In genomic region chr2:46394161-46394560, GRCm38 (mm10) we compare ENCODE assay signal across 22 mouse cellular contexts.
DNase-seq lines count a peak whose midpoint lies in the region; TF ChIP-seq lines count a peak whose summit lies in the region.
"Had no signal": no experiment of that assay in that cellular context is flagged by ENCODE, and none has a peak within 500 bp of the region (broad histone marks: within the 10 kb centered on the region; RNA-seq: fewer than 3 reads in every experiment).

No protein-coding gene starts in this region.

- no peak for TF ChIP-seq CTCF in left cerebral cortex, adult 2 months (IDR thresholded peaks at IDR 0.05)

- H3K4me3 ChIP-seq in left cerebral cortex, adult 2 months = no peak overlapping the region
- H3K4me3 ChIP-seq: heart, embryonic 15.5 days; myocyte had no signal

- DNase-seq in cerebellum, postnatal 25 days = peak; percentile 16 to 55
- no peak for DNase-seq in cerebellum, adult 9-10 months
- peak; percentile 27 for DNase-seq in left cerebral cortex, postnatal 4 days
- no peak for DNase-seq in left cerebral cortex, adult 2 months (ENCODE audit: extremely low spot score in 1 of 2, low spot score in 2 of 2)
- peak; percentile 6 for DNase-seq in fibroblast of lung, adult 2 months (ENCODE audit: low read depth)
- peak; percentile 51 to 53 for DNase-seq in layer of hippocampus, postnatal 36 days
- no peak for DNase-seq in frontal cortex, postnatal 10 days (ENCODE audit: low spot score in 2 of 2)
- no peak for DNase-seq in testis, postnatal 10 days (ENCODE audit: low spot score)
- DNase-seq: adrenal gland, postnatal 10 days; B cell, adult 2 months; cerebellum, adult 8-10 months; embryo, embryonic 11 days; gastrocnemius, postnatal 25 days; kidney, adult 18-20 months; liver; lung, postnatal 10 days; midbrain, embryonic 14.5 days; right cerebral cortex, postnatal 25 days; thymus, postnatal 14 days had no signal

- no peak overlapping the region for H3K27ac ChIP-seq in left cerebral cortex, adult 2 months
- H3K27ac ChIP-seq: heart, embryonic 15.5 days; kidney, postnatal 0 days had no signal

- intact Hi-C loops in left cerebral cortex, postnatal 4 days (cut with DNase I) = no loop called here
- intact Hi-C loops in left cerebral cortex, adult 2 months (cut with DNase I) = no loop called here

Comparison
In these comparisons a context has a peak if more than half of its experiments do, and no peak if none do; other contexts are left out.
1. DNase-seq: peak in cerebellum, postnatal 25 days (2 of 2), left cerebral cortex, postnatal 4 days (single experiment), fibroblast of lung, adult 2 months (single experiment) and layer of hippocampus, postnatal 36 days (2 of 2); none in cerebellum, adult 9-10 months (single experiment), left cerebral cortex, adult 2 months (0 of 2), frontal cortex, postnatal 10 days (0 of 2) and testis, postnatal 10 days (single experiment).